Mouse (Mus musculus): ENCODE data around the gene Cbx3. TPM values are rescaled to one million over a fixed set of nuclear protein-coding genes. Genes with fewer than 3 reads are reported as not detected.
"Not testable (repeated sequence)": the region's sequence is repeated elsewhere in the genome, so short reads cannot be mapped to it uniquely, and the experiment has no call there.

The Cbx3 gene
- total RNA-seq, 2 experiments from 2014 or later, result 190 to 242 TPM

GRCm38 (mm10) chr6:51469715-51470310 is 347 bp upstream of the Cbx3 start, which contains the start of gene Hnrnpa2b1:
Gene Hnrnpa2b1 (minus strand): TSS chr6:51469894.
- ATAC-seq (ENCODE audit: poor library complexity, severe bottlenecking), result peak; percentile 76

DNA sequence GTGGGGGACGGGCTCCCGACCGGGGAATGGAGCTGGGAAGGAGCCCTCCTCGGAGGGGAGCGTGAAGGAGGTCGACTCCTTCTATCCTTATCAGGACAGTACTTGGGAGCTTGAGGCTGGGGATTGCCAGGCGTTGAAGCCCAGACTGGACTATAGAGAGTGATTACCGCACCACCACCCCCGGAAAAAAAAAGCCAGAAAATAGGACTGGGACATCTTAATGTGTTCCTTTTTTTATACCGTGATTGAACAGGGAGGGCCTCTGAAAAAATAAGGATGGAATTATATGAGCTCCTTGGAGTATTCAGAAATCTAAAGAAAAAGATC is 982 bp downstream of the Cbx3 start:
- ATAC-seq (ENCODE audit: poor library complexity, severe bottlenecking), result no peak

DNA sequence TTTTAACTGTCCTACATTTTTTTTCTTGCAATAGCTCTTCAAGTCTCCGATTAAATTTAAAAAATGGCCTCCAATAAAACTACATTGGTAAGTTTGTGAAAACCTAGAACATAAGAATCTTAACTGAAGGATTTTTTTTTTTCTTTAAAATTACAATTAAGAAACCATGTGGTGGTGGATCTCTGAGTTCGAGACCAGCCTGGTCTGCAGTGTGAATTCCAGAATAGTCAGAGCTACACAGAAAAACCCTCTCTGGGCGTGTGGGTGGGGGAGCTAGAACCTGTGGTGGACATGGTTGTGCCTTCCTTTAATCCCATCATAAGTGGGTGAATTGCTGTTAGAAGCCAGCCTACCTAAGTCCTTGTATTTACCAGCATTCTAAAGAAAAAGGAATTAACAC is 1.6 kb downstream of the Cbx3 start:
- no peak for ATAC-seq (ENCODE audit: poor library complexity, severe bottlenecking)

- ATAC-seq (ENCODE audit: poor library complexity, severe bottlenecking), result no peak
Observed at GRCm38 (mm10) chr6:51472213-51472612, 2.1 kb downstream of the Cbx3 start.

DNA sequence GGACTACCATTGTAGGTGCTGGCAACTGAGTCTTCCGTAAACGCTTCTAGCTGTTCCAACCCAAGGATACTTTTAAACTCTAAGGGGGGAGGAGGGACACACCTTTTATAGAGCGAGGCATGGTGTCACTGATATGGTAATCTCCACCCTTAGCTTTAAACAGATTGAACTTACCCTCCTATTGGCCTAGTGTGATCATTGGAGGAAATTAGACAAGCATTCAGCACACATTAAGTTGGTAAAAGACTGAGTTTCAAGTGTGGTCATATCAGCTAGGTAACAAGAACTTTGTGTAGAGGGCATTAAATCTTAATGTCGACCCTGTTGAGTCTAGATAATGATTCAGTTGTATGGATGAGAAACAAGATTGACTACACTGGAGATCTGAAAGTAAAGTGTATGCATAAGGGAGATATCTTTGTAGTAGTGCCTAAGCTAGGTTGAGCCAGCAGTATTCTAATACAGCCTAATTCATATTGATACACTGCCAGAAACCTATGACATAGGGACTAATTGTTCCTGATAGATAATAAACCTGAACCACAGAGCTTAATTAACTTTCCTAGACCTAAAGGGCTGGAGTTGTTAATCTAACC is 9.1 kb downstream of the Cbx3 start:
- peak; percentile 15; the same call in 1 of the 2 replicates for ATAC-seq (ENCODE audit: poor library complexity, severe bottlenecking)

GRCm38 (mm10) chr6:51481548-51481947 is 11.4 kb downstream of the Cbx3 start:
- no peak for ATAC-seq (ENCODE audit: poor library complexity, severe bottlenecking)

GRCm38 (mm10) chr6:51483861-51484260 is 13.7 kb downstream of the Cbx3 start:
- ATAC-seq (ENCODE audit: poor library complexity, severe bottlenecking), result no peak

DNA sequence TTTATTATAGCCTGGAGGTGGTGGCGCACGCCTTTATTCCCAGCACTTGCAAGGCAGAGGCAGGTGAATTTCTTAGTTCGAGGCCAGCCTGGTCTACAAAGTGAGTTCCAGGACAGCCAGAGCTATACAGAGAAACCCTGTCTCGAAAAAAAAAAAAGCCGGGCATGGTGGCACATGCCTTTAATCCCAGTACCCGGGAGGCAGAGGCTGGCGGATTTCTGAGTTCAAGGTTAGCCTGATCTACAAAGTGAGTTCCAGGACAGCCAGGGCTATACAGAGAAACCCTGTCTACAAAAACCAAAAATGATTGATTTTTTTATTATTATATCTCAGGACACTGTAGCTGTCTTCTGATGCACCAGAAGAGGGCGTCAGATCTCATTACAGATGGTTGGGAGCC is 14.4 kb downstream of the Cbx3 start:
- ATAC-seq (ENCODE audit: poor library complexity, severe bottlenecking), result not testable (repeated sequence)

DNA sequence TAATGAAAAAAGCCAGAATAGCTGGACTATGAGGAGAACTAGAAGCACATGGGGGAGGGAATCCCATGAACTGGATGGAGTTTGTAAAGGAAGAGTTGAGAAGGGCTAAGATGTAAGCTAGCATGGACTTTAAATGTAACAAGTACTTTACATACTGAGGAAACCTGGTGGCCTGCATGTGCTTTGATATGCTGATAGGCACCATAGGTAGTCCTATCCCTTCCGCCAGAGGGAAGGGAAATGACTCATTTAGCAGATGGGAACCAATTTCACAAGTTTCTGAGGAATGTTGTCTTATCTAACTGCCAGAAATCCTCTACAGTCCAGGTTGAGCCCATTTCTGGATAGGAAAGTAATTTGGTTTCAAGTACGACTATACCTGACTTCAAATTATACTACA is 15.5 kb downstream of the Cbx3 start:
- no peak for ATAC-seq (ENCODE audit: poor library complexity, severe bottlenecking)

GRCm38 (mm10) chr6:51486076-51486710 is 16.0 kb downstream of the Cbx3 start:
- no peak for ATAC-seq (ENCODE audit: poor library complexity, severe bottlenecking)

- ATAC-seq (ENCODE audit: poor library complexity, severe bottlenecking), result no peak
Observed at GRCm38 (mm10) chr6:51486731-51487130, 16.6 kb downstream of the Cbx3 start.

DNA sequence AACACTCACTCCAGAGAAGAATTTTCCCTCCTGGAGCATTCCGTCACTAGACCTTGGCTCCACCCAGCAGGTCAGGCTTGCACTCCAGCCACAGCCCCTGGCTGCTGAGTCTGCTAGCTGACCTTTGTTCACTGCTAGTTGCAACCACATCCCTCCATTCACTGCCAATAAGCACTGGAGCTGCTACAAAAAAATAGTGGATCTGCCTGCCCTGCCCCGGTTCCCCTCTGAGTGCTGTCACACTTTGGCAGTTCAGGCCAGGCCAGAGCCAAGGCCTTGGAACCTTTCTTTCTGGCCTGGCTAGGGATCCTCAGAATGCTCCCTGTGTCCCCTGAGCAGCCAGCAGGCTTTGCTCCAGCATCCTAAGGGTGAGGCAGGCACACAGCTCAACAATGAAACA is 19.6 kb downstream of the Cbx3 start:
- ATAC-seq (ENCODE audit: poor library complexity, severe bottlenecking), result no peak

- ATAC-seq (ENCODE audit: poor library complexity, severe bottlenecking), result no peak
Observed at GRCm38 (mm10) chr6:51497321-51498111, 27.4 kb downstream of the Cbx3 start.

DNA sequence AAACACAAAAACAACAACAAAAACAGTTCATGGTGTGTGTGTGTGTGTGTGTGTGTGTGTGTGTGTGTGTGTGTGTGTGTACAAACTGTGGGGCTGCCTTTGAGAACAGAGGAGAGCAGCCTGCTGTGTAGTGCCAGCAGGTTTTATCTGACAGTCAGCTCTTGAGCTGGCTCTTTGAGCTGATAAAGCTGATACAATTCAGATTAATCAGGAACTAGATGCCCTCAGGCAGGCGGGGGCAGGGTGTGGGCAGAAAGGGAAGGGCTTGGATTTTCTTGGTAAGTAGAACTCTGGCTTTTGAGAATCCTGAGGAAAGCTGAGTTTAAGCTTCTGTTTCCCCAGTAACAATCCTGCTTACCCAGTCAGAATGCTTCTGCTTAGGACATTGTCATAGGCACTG is 35.5 kb downstream of the Cbx3 start:
- no peak for ATAC-seq (ENCODE audit: poor library complexity, severe bottlenecking)

DNA sequence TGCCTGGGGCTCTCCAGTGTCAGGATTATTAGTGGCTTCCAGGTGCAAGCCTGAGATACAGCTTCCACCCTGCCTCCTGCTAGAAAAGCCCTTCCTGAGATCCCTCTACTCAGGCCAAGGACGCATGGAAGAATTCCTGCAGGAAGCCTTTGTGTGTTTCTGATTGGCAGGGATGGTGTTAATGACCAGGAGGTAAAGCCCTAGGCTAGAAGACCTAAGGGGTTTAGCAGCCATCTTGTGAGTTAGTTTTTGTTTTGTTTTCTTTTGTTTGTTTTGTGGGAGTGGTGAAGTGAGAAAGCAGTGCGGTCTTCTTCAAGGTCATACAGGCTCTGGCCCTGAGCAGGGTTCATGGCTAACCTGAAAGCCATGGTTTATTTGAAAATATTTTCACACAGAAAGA is 37.4 kb downstream of the Cbx3 start:
- no peak for ATAC-seq (ENCODE audit: poor library complexity, severe bottlenecking)

GRCm38 (mm10) chr6:51508750-51509648 is 38.8 kb downstream of the Cbx3 start:
- peak; percentile 97 for ATAC-seq (ENCODE audit: poor library complexity, severe bottlenecking)

DNA sequence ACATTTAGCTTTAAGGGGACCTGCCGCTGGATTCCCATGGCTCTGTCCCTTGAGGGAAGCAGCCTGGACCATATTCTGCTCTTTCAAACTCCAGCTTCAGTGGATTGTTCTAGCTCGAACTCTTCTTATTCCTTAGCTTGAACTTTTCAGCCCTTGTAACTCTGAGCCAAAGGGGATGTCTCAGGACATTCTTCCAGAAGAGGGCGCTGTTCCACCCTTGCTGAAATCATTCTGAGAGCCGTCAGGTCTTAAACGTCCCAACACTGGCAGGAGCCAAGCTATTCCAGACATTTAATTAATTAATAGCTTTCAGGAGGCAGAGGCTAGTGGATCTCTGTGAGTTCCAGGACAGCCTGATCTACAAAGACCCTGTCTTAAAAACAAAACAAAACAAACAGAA is 39.9 kb downstream of the Cbx3 start:
- ATAC-seq (ENCODE audit: poor library complexity, severe bottlenecking), result peak; percentile 77

DNA sequence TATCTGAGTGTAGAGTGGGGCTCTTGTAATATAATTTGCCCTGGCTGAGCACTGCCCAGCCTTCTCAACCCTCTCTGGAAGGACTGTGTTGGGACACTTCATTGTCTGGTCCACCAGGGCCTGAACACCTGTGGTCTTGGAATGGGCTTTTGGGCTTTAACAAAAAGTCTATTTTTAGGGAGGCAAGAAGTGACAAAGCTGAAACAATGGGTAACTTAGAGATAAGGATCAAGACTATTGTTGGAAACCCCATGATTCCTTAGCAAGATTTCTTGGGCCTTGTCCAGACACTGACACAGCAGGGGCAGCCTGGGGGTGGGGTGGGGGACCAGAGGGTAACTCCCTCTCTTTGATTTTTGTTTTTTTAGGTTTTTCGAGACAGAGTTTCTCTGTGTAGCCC is 40.8 kb downstream of the Cbx3 start:
- ATAC-seq (ENCODE audit: poor library complexity, severe bottlenecking), result no peak

GRCm38 (mm10) chr6:51513745-51514144 is 43.6 kb downstream of the Cbx3 start:
- no peak for ATAC-seq (ENCODE audit: poor library complexity, severe bottlenecking)

- no peak for ATAC-seq (ENCODE audit: poor library complexity, severe bottlenecking)
Observed at GRCm38 (mm10) chr6:51514860-51515259, 44.7 kb downstream of the Cbx3 start.

DNA sequence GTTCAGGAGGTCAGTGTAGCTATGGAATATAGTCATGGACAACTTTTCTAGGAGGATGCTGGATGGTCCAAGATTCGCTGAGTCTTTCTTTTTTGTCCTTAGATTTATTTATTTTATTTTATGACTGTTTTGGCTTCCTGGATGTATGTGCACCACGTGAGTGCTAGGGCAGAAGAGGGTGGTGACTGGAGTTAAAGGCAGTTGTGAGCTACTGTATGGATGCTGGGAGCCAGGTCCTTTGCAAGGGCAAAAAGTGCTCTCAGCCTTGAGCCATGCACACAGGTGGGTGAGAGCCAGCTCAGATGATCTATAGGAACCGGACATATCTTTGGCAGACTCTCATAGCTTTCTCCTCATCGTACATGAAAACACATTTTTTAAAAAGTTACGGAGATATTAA is 53.1 kb downstream of the Cbx3 start:
- no peak for ATAC-seq (ENCODE audit: poor library complexity, severe bottlenecking)

Data from megakaryocyte, adult 5-6 weeks (primary cell).